Mouse (Mus musculus) hindbrain, embryonic 16.5 days (tissue): Measurements from ENCODE around the gene Slc12a8. TPM values are rescaled to one million over a fixed set of nuclear protein-coding genes. Genes with fewer than 3 reads are reported as not detected.
A peak's percentile ranks its signal among the peaks of the same experiment; 100 is the strongest.

Experiments used
- ATAC-seq: fragments of 200-750 bp; cut with Nextera tagmentation; 2 replicates; pipeline ENCODE4 v1.8.0; 2017; ENCODE audit warnings: moderate TSS enrichment, moderate library complexity
- H3K27ac ChIP-seq: fragments of 300-500 bp; sonication (generic); 2 replicates; pipeline ENCODE4 v1.5.1; 2014; ENCODE audit warnings: low read depth, mild to moderate bottlenecking, control low read depth, low read length, moderate library complexity
- H3K27me3 ChIP-seq: fragments of 300-500 bp; sonication (generic); replicated peaks from 2 replicates; pipeline ENCODE4 v1.6.1; 2014; ENCODE audit warnings: low read length; ENCODE audit not compliant: control insufficient read depth, insufficient read depth
- H3K36me3 ChIP-seq: fragments of 300-500 bp; sonication (generic); 2 replicates; pipeline ENCODE4 v1.6.1; 2014; ENCODE audit warnings: mild to moderate bottlenecking, low read length, moderate library complexity, mixed read lengths; ENCODE audit not compliant: control insufficient read depth, insufficient read depth
- H3K4me1 ChIP-seq: fragments of 300-500 bp; sonication (generic); 2 replicates; pipeline ENCODE4 v1.6.1; 2014; ENCODE audit warnings: low read depth, low read length; ENCODE audit not compliant: control insufficient read depth, insufficient read depth
- H3K4me2 ChIP-seq: fragments of 300-500 bp; sonication (generic); 2 replicates; pipeline ENCODE4 v1.6.1; 2014; ENCODE audit warnings: mild to moderate bottlenecking, low read length, control low read depth, moderate library complexity
- H3K4me3 ChIP-seq: fragments of 300-500 bp; sonication (generic); 2 replicates; pipeline ENCODE4 v1.5.1; 2014; ENCODE audit warnings: mild to moderate bottlenecking, low read length, control low read depth, moderate library complexity
- H3K9ac ChIP-seq: fragments of 300-500 bp; sonication (generic); 2 replicates; pipeline ENCODE4 v1.6.1; 2014; ENCODE audit warnings: low read depth, mild to moderate bottlenecking, control low read depth, low read length, moderate library complexity
- H3K9me3 ChIP-seq: fragments of 300-500 bp; sonication (generic); 2 replicates; pipeline ENCODE4 v1.6.1; 2014; ENCODE audit warnings: mild to moderate bottlenecking, low read length, moderate library complexity; ENCODE audit not compliant: control insufficient read depth
- WGBS: fragments of 180-500 bp; shearing (Covaris S2); extraction: QIAGEN DNeasy Blood & Tissue Kit; methylation state at CpG from one replicate; pipeline ENCODE4 v1.1.7; 2014; 5-methylcytosine and 5-hydroxymethylcytosine counted together
- polyA plus RNA-seq: library from polyadenylated mRNA; unstranded; fragments of >200 nt; fragmentation: Nextera tagmentation; extraction: Ambion mirVana; gene quantifications from 2 replicates; pipeline ENCODE4 v1.2.1, GENCODE M21; 2015

Gene Slc12a8
- polyA plus RNA-seq, 1 experiment from 2014 or later: 1.5 TPM

- Histone ChIP-seq H3K36me3 (no peaks in the 10 kb centered on the region), H3K4me1 (no peaks in the 10 kb centered on the region; the same call in 1 of the 2 replicates), H3K27ac (no peak overlapping the region), H3K4me2 (no peak overlapping the region), H3K9ac (no peak overlapping the region), H3K27me3 (no peaks in the 10 kb centered on the region), H3K4me3 (no peak overlapping the region), H3K9me3 (no peaks in the 10 kb centered on the region)
- 86% methylated on average over 7 of the region's 7 CpGs for WGBS
- ATAC-seq: no peak
Measured at GRCm38 (mm10) chr16:33680271-33680670, 163.1 kb downstream of the Slc12a8 start.

GRCm38 (mm10) chr16:33680816-33681215 lies 163.7 kb downstream of the Slc12a8 start:
- ATAC-seq: no peak
- no peak overlapping the region for H3K27ac ChIP-seq
- no peaks in the 10 kb centered on the region for H3K9me3 ChIP-seq
- H3K4me2 ChIP-seq: no peak overlapping the region
- H3K27me3 ChIP-seq: no peaks in the 10 kb centered on the region
- H3K36me3 ChIP-seq: no peaks in the 10 kb centered on the region
- H3K4me1 ChIP-seq: peaks cover under 1% of the 10 kb centered on the region; the same call in 1 of the 2 replicates
- H3K9ac ChIP-seq: no peak overlapping the region
- WGBS: 63% methylated on average over 10 of the region's 10 CpGs
- no peak overlapping the region for H3K4me3 ChIP-seq

- Histone ChIP-seq H3K9ac (no peak overlapping the region), H3K9me3 (no peaks in the 10 kb centered on the region), H3K4me3 (no peak overlapping the region), H3K4me1 (peaks cover 4% of the 10 kb centered on the region; the same call in 1 of the 2 replicates), H3K4me2 (no peak overlapping the region), H3K36me3 (no peaks in the 10 kb centered on the region), H3K27ac (no peak overlapping the region), H3K27me3 (no peaks in the 10 kb centered on the region)
- no peak for ATAC-seq
Measured at GRCm38 (mm10) chr16:33681661-33682060, 164.5 kb downstream of the Slc12a8 start.

GRCm38 (mm10) chr16:33682651-33683050 lies 165.5 kb downstream of the Slc12a8 start:
- 88% methylated on average over 3 of the region's 3 CpGs for WGBS
- Histone ChIP-seq H3K4me1 (peaks cover 10% of the 10 kb centered on the region), H3K4me2 (no peak overlapping the region), H3K27me3 (no peaks in the 10 kb centered on the region), H3K27ac (no peak overlapping the region), H3K4me3 (no peak overlapping the region), H3K9ac (no peak overlapping the region), H3K36me3 (no peaks in the 10 kb centered on the region), H3K9me3 (no peaks in the 10 kb centered on the region)
- ATAC-seq: no peak

GRCm38 (mm10) chr16:33683206-33684161 lies 166.4 kb downstream of the Slc12a8 start:
- H3K4me1 ChIP-seq: peaks cover 14% of the 10 kb centered on the region
- peak overlapping the region; percentile 97 for H3K4me2 ChIP-seq
- 63% methylated on average over 13 of the region's 13 CpGs for WGBS
- no peaks in the 10 kb centered on the region for H3K9me3 ChIP-seq
- peak overlapping the region; percentile 79 for H3K4me3 ChIP-seq
- no peak overlapping the region for H3K27ac ChIP-seq
- no peaks in the 10 kb centered on the region for H3K27me3 ChIP-seq
- no peak overlapping the region for H3K9ac ChIP-seq
- no peak; the same call in 1 of the 2 replicates for ATAC-seq
- no peaks in the 10 kb centered on the region for H3K36me3 ChIP-seq

- no peaks in the 10 kb centered on the region for H3K27me3 ChIP-seq
- H3K4me2 ChIP-seq: peak within 1 kb of the TSS; percentile 97
- no peaks in the 10 kb centered on the region for H3K36me3 ChIP-seq
- H3K4me1 ChIP-seq: peaks cover 14% of the 10 kb centered on the region
- peak within 1 kb of the TSS; percentile 57 for H3K27ac ChIP-seq
- WGBS: 1% methylated on average over 51 of the region's 57 CpGs
- H3K4me3 ChIP-seq: peak within 1 kb of the TSS; percentile 79
- ATAC-seq: peak; percentile 81
- H3K9me3 ChIP-seq: no peaks in the 10 kb centered on the region
- H3K9ac ChIP-seq: peak within 1 kb of the TSS; percentile 88
Measured at GRCm38 (mm10) chr16:33684162-33684702, 167.1 kb downstream of the Slc12a8 start, which contains the start of gene Heg1. Gene Heg1, plus strand, starts transcription at chr16:33684370.

- H3K4me2 ChIP-seq: peak overlapping the region; percentile 97
- no peaks in the 10 kb centered on the region for H3K9me3 ChIP-seq
- peak overlapping the region; percentile 88 for H3K9ac ChIP-seq
- peak; percentile 50 for ATAC-seq
- no peaks in the 10 kb centered on the region for H3K27me3 ChIP-seq
- H3K27ac ChIP-seq: peak overlapping the region; percentile 57
- peaks cover 14% of the 10 kb centered on the region for H3K4me1 ChIP-seq
- H3K4me3 ChIP-seq: peak overlapping the region; percentile 79
- no peaks in the 10 kb centered on the region for H3K36me3 ChIP-seq
- WGBS: 1% methylated on average over 46 of the region's 46 CpGs
Measured at GRCm38 (mm10) chr16:33684703-33685701, 167.9 kb downstream of the Slc12a8 start.

GRCm38 (mm10) chr16:33686056-33686455 lies 168.9 kb downstream of the Slc12a8 start:
- 94% methylated on average over 1 of the region's 1 CpGs for WGBS

More at GRCm38 (mm10) chr16:33686056-33686455, 168.9 kb downstream of the Slc12a8 start:
- Histone ChIP-seq H3K27ac (no peak overlapping the region), H3K4me3 (peak overlapping the region; percentile 79; the same call in 1 of the 2 replicates), H3K4me2 (peak overlapping the region; percentile 97), H3K9ac (peak overlapping the region; percentile 44), H3K27me3 (no peaks in the 10 kb centered on the region), H3K9me3 (no peaks in the 10 kb centered on the region), H3K36me3 (no peaks in the 10 kb centered on the region), H3K4me1 (peaks cover 14% of the 10 kb centered on the region)
- no peak for ATAC-seq
